ENCODE assay signal across 8 mouse cellular contexts in genomic region chr2:23068370-23068737, GRCm38 (mm10). TPM values are rescaled to one million over a fixed set of nuclear protein-coding genes. Genes with fewer than 3 reads are reported as not detected.
DNase-seq lines count a peak whose midpoint lies in the region; ATAC-seq and TF ChIP-seq lines count a peak whose summit lies in the region.

No protein-coding gene starts in this region.

- no peak for TF ChIP-seq CTCF in kidney, adult 2 months (conservative IDR thresholded peaks at IDR 0.05; ENCODE audit: insufficient read depth, insufficient read length, low read depth, low read length)
- TF ChIP-seq CTCF in bone marrow macrophage, adult 2 months (IDR thresholded peaks at IDR 0.05; ENCODE audit: low read depth, low read length), result no peak
- TF ChIP-seq CTCF in liver, postnatal 0 days (IDR thresholded peaks at IDR 0.05; ENCODE audit: low read depth), result no peak

- peak overlapping the region; percentile 85 for H3K9ac ChIP-seq in liver, postnatal 0 days (replicated peaks)

- peak overlapping the region; percentile 91 for H3K4me3 ChIP-seq in kidney, adult 2 months (ENCODE audit: insufficient read depth, low read depth, low read length)
- peak overlapping the region; percentile 95 for H3K4me3 ChIP-seq in bone marrow macrophage, adult 2 months (ENCODE audit: insufficient read depth, low read length)
- H3K4me3 ChIP-seq in liver, postnatal 0 days (ENCODE audit: low read depth, low read length), result peak overlapping the region; percentile 70

- ATAC-seq in granulocyte monocyte progenitor cell, adult 5-6 weeks (replicated peaks; ENCODE audit: poor library complexity, severe bottlenecking), result peak; percentile 12
- peak; percentile 59 for ATAC-seq in liver, postnatal 0 days

- DNase-seq in kidney, adult 2 months, result no peak
- DNase-seq in kidney, postnatal 4 days, result no peak
- DNase-seq in liver, postnatal 0 days, result no peak
- no peak for DNase-seq in right cerebral cortex, postnatal 36 days (ENCODE audit: low spot score in 2 of 2)
- no peak for DNase-seq in urinary bladder, adult 2 months (ENCODE audit: low spot score)
- DNase-seq in thymus, postnatal 25 days, result no peak

- H3K9me3 ChIP-seq in liver, postnatal 0 days (ENCODE audit: low read length), result no peaks in the 10 kb centered on the region

- WGBS in kidney, adult 2 months, result under 1% methylated on average over 21 of the region's 21 CpGs
- WGBS in liver, postnatal 0 days (ENCODE audit: insufficient replicate concordance), result 0% methylated on average over 21 of the region's 21 CpGs

- no peak for TF ChIP-seq POLR2A in kidney, adult 2 months (IDR thresholded peaks at IDR 0.05; ENCODE audit: low read depth, low read length)
- TF ChIP-seq POLR2A in bone marrow macrophage, adult 2 months (IDR thresholded peaks at IDR 0.05; ENCODE audit: borderline replicate concordance, low read depth, low read length), result no peak

- H3K4me1 ChIP-seq in kidney, adult 2 months (ENCODE audit: control insufficient read depth, insufficient read depth, low read length), result no peaks in the 10 kb centered on the region
- peaks cover 7% of the 10 kb centered on the region for H3K4me1 ChIP-seq in bone marrow macrophage, adult 2 months (ENCODE audit: control insufficient read depth, insufficient read depth, low read length)
- peaks cover 9% of the 10 kb centered on the region for H3K4me1 ChIP-seq in liver, postnatal 0 days (ENCODE audit: insufficient read depth)

- H3K4me2 ChIP-seq in liver, postnatal 0 days (ENCODE audit: low read depth, low read length), result peak overlapping the region; percentile 98

- no peaks in the 10 kb centered on the region; the same call in 1 of the 2 replicates for H3K36me3 ChIP-seq in kidney, adult 2 months (ENCODE audit: control insufficient read depth, insufficient read depth, low read length)
- H3K36me3 ChIP-seq in liver, postnatal 0 days (replicated peaks; ENCODE audit: insufficient read depth, low read length), result 0 out of 2 replicates have a peak, but pooled peaks cover under 1% of the 10 kb centered on the region

- no peaks in the 10 kb centered on the region for H3K27me3 ChIP-seq in kidney, adult 2 months (replicated peaks; ENCODE audit: control insufficient read depth, insufficient read depth, low read length)
- H3K27me3 ChIP-seq in liver, postnatal 0 days (ENCODE audit: insufficient read depth, low read length), result no peaks in the 10 kb centered on the region

- H3K27ac ChIP-seq in kidney, adult 2 months (ENCODE audit: insufficient read depth, low read depth, low read length), result peak overlapping the region; percentile 98
- peak overlapping the region; percentile 86 for H3K27ac ChIP-seq in bone marrow macrophage, adult 2 months (ENCODE audit: insufficient read depth, low read depth, low read length)
- H3K27ac ChIP-seq in liver, postnatal 0 days (ENCODE audit: low read depth), result peak overlapping the region; percentile 100

- no peak for TF ChIP-seq EP300 in liver, postnatal 0 days (IDR thresholded peaks at IDR 0.05; ENCODE audit: low read depth)

RNA-seq across cellular contexts. Expression of gene Acbd5, which starts 0.4 kb away (rescaled TPM):
- 13.6 and 18.9 TPM in 2 replicates for polyA plus RNA-seq in kidney, adult 2 months (2012; rRNA removed)
- 69.1 and 71.5 TPM in 2 replicates for polyA plus RNA-seq in bone marrow macrophage, adult 2 months (2012; ENCODE audit: insufficient read depth, insufficient read length, missing spikeins)
- total RNA-seq in granulocyte monocyte progenitor cell, adult 5-6 weeks (2014; fragmentation: Nextera tagmentation), result 15.9 and 34.7 TPM in 2 replicates
- 22.6 and 40.2 TPM in 2 replicates for total RNA-seq in granulocyte monocyte progenitor cell, adult 5-6 weeks (2017)
- 38.3 and 41.5 TPM in 2 replicates for polyA plus RNA-seq in liver, postnatal 0 days (2015; fragmentation: Nextera tagmentation; extraction: Ambion mirVana)
- polyA plus RNA-seq in urinary bladder, adult 2 months (2012; rRNA removed), result 20.3 and 23.0 TPM in 2 replicates

RNA-seq across cellular contexts. Expression of gene Abi1, which starts 28.3 kb away (rescaled TPM):
- polyA plus RNA-seq in kidney, adult 2 months (2012; rRNA removed), result 67.9 and 72.9 TPM in 2 replicates
- polyA plus RNA-seq in bone marrow macrophage, adult 2 months (2012; ENCODE audit: insufficient read depth, insufficient read length, missing spikeins), result 244 and 268 TPM in 2 replicates
- 64.4 and 103 TPM in 2 replicates for total RNA-seq in granulocyte monocyte progenitor cell, adult 5-6 weeks (2014; fragmentation: Nextera tagmentation)
- total RNA-seq in granulocyte monocyte progenitor cell, adult 5-6 weeks (2017), result 88.9 and 110 TPM in 2 replicates
- 15.9 and 16.2 TPM in 2 replicates for polyA plus RNA-seq in liver, postnatal 0 days (2015; fragmentation: Nextera tagmentation; extraction: Ambion mirVana)
- polyA plus RNA-seq in urinary bladder, adult 2 months (2012; rRNA removed), result 73.1 and 88.4 TPM in 2 replicates
